Mouse (Mus musculus): ENCODE results near the gene Brf1.
A peak's percentile ranks its signal among the peaks of the same experiment; 100 is the strongest.

The Brf1 gene

GRCm38 (mm10) chr12:112940238-112940637, 60.3 kb downstream of the Brf1 start:
- DNase-seq (ENCODE audit: low read depth, low spot score) = no peak

GRCm38 (mm10) chr12:112938873-112939565, 61.5 kb downstream of the Brf1 start:
- no peak for DNase-seq (ENCODE audit: low read depth, low spot score)

GRCm38 (mm10) chr12:112938366-112938765, 62.1 kb downstream of the Brf1 start:
- DNase-seq (ENCODE audit: low read depth, low spot score) = no peak

- no peak for DNase-seq (ENCODE audit: low read depth, low spot score)
These were observed 62.6 kb downstream of the Brf1 start for GRCm38 (mm10) chr12:112937906-112938305.

- no peak for DNase-seq (ENCODE audit: low read depth, low spot score)
These were observed 67.9 kb downstream of the Brf1 start for GRCm38 (mm10) chr12:112932647-112933046.

GRCm38 (mm10) chr12:112929562-112930352, 70.7 kb downstream of the Brf1 start, which contains the start of gene Jag2:
Gene Jag2, minus strand, starts transcription at chr12:112929776.
- peak; percentile 55 for DNase-seq (ENCODE audit: low read depth, low spot score)

GRCm38 (mm10) chr12:112928401-112929241, 71.9 kb downstream of the Brf1 start:
- no peak for DNase-seq (ENCODE audit: low read depth, low spot score)

- no peak for DNase-seq (ENCODE audit: low read depth, low spot score)
These were observed 73.2 kb downstream of the Brf1 start for GRCm38 (mm10) chr12:112927265-112927664.

GRCm38 (mm10) chr12:112925950-112926349, 74.6 kb downstream of the Brf1 start:
- DNase-seq (ENCODE audit: low read depth, low spot score) = no peak

GRCm38 (mm10) chr12:112922541-112922940, 78.0 kb downstream of the Brf1 start:
- no peak for DNase-seq (ENCODE audit: low read depth, low spot score)

- DNase-seq (ENCODE audit: low read depth, low spot score) = no peak
These were observed 79.0 kb downstream of the Brf1 start for GRCm38 (mm10) chr12:112921518-112921917.

- DNase-seq (ENCODE audit: low read depth, low spot score) = no peak
These were observed 82.6 kb downstream of the Brf1 start for GRCm38 (mm10) chr12:112917906-112918305.

- no peak for DNase-seq (ENCODE audit: low read depth, low spot score)
These were observed 83.0 kb downstream of the Brf1 start for GRCm38 (mm10) chr12:112917486-112917885.

GRCm38 (mm10) chr12:112916698-112917400, 83.7 kb downstream of the Brf1 start:
- no peak for DNase-seq (ENCODE audit: low read depth, low spot score)

GRCm38 (mm10) chr12:112915587-112915986, 84.9 kb downstream of the Brf1 start:
- DNase-seq (ENCODE audit: low read depth, low spot score) = no peak

GRCm38 (mm10) chr12:112914527-112914926, 86.0 kb downstream of the Brf1 start:
- DNase-seq (ENCODE audit: low read depth, low spot score) = no peak

- DNase-seq (ENCODE audit: low read depth, low spot score) = no peak
These were observed 87.4 kb downstream of the Brf1 start for GRCm38 (mm10) chr12:112912951-112913745.

- no peak for DNase-seq (ENCODE audit: low read depth, low spot score)
These were observed 88.8 kb downstream of the Brf1 start for GRCm38 (mm10) chr12:112911701-112912100.
